Mouse (Mus musculus): Measurements from ENCODE around the gene Pkmyt1.
A peak's percentile ranks its signal among the peaks of the same experiment; 100 is the strongest.

Pkmyt1 gene

GRCm38 (mm10) chr17:23721886-23722285, 4.2 kb upstream of the Pkmyt1 start:
- DNase-seq (ENCODE audit: low spot score in 2 of 2), result no peak

GRCm38 (mm10) chr17:23722376-23723125, 3.6 kb upstream of the Pkmyt1 start, which contains the start of gene 1520401A03Rik:
1520401A03Rik (minus strand) TSS chr17:23722783.
- no peak for DNase-seq (ENCODE audit: low spot score in 2 of 2)

- DNase-seq (ENCODE audit: low spot score in 2 of 2), result no peak
Measured at GRCm38 (mm10) chr17:23725477-23725876, 659 bp upstream of the Pkmyt1 start.

GRCm38 (mm10) chr17:23726758-23727142, 614 bp downstream of the Pkmyt1 start:
- DNase-seq (ENCODE audit: low spot score in 2 of 2), result peak; percentile 88

GRCm38 (mm10) chr17:23730441-23730840, 4.3 kb downstream of the Pkmyt1 start:
- no peak for DNase-seq (ENCODE audit: low spot score in 2 of 2)

GRCm38 (mm10) chr17:23734341-23734740, 8.2 kb downstream of the Pkmyt1 start:
- DNase-seq (ENCODE audit: low spot score in 2 of 2), result no peak

GRCm38 (mm10) chr17:23737493-23738445, 11.6 kb downstream of the Pkmyt1 start:
- no peak for DNase-seq (ENCODE audit: low spot score in 2 of 2)

GRCm38 (mm10) chr17:23738836-23739201, 12.7 kb downstream of the Pkmyt1 start:
- no peak for DNase-seq (ENCODE audit: low spot score in 2 of 2)

- peak in 1 of 2 experiments; percentile 33 for DNase-seq (ENCODE audit: low spot score in 2 of 2)
Measured at GRCm38 (mm10) chr17:23739202-23740135, 13.3 kb downstream of the Pkmyt1 start.

- DNase-seq (ENCODE audit: low spot score in 2 of 2), result peak; percentile 93 to 94
Measured at GRCm38 (mm10) chr17:23740136-23740584, 14.0 kb downstream of the Pkmyt1 start.

GRCm38 (mm10) chr17:23740598-23741021, 14.5 kb downstream of the Pkmyt1 start, which contains the start of gene Paqr4:
Paqr4 (minus strand) TSS chr17:23740867.
- no peak for DNase-seq (ENCODE audit: low spot score in 2 of 2)

- no peak for DNase-seq (ENCODE audit: low spot score in 2 of 2)
Measured at GRCm38 (mm10) chr17:23741359-23742209, 15.4 kb downstream of the Pkmyt1 start.

- no peak for DNase-seq (ENCODE audit: low spot score in 2 of 2)
Measured at GRCm38 (mm10) chr17:23742210-23742793, 16.2 kb downstream of the Pkmyt1 start.

- DNase-seq (ENCODE audit: low spot score in 2 of 2), result no peak
Measured at GRCm38 (mm10) chr17:23742941-23743340, 16.8 kb downstream of the Pkmyt1 start.

- DNase-seq (ENCODE audit: low spot score in 2 of 2), result no peak
Measured at GRCm38 (mm10) chr17:23744076-23744475, 17.9 kb downstream of the Pkmyt1 start.

GRCm38 (mm10) chr17:23744651-23745050, 18.5 kb downstream of the Pkmyt1 start:
- no peak for DNase-seq (ENCODE audit: low spot score in 2 of 2)

GRCm38 (mm10) chr17:23745301-23746251, 19.4 kb downstream of the Pkmyt1 start, which contains the start of gene Kremen2:
Kremen2 (minus strand) TSS chr17:23745833.
- DNase-seq (ENCODE audit: low spot score in 2 of 2), result no peak

GRCm38 (mm10) chr17:23746311-23746710, 20.2 kb downstream of the Pkmyt1 start:
- no peak for DNase-seq (ENCODE audit: low spot score in 2 of 2)

- DNase-seq (ENCODE audit: low spot score in 2 of 2), result no peak
Measured at GRCm38 (mm10) chr17:23746767-23747166, 20.6 kb downstream of the Pkmyt1 start.

All from heart, adult 9 months (tissue).